17 mouse cellular contexts compared by ENCODE assay signal in the genomic region with DNA sequence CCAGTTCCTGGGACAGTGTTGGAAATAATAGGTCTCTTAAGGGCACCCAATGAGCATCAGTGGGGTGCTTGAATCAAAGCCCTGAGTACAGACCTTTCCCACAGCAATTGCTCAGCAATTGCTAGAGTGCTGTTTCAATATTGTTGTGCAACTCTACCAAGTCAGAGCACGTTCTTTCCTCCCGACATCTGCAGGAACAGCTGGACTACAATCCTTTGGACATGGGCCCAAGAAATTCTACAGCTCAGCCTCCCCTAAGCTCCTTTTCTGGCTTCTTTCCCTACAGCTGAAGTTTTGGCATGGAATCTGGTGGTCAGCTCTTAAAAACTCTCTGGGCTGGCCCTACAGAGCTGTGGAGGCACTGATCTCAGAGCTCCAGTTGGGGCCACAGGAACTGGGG. TPM values are rescaled to one million over a fixed set of nuclear protein-coding genes. Genes with fewer than 3 reads are reported as not detected.
DNase-seq lines count a peak whose midpoint lies in the region; ATAC-seq and TF ChIP-seq lines count a peak whose summit lies in the region.
"Had no signal": no experiment of that assay in that cellular context is flagged by ENCODE, and none has a peak within 500 bp of the region (broad histone marks: within the 10 kb centered on the region; RNA-seq: fewer than 3 reads in every experiment).

No protein-coding gene starts in this region.

- H3K79me2 ChIP-seq in C2C12 (ENCODE audit: control insufficient read depth, insufficient read depth): no peaks in the 10 kb centered on the region

- 85% methylated on average over 2 of the region's 2 CpGs for WGBS in hindbrain, embryonic 14.5 days
- WGBS in hindbrain, embryonic 11.5 days: 82% methylated on average over 2 of the region's 2 CpGs
- 22% methylated on average over 2 of the region's 2 CpGs for WGBS in lung, postnatal 0 days

- H3K79me3 ChIP-seq in C2C12 (ENCODE audit: low read depth): no peaks in the 10 kb centered on the region

- H3K27ac ChIP-seq in hindbrain, embryonic 14.5 days: no peak overlapping the region
- H3K27ac ChIP-seq in hindbrain, embryonic 11.5 days (ENCODE audit: low read depth, low read length): no peak overlapping the region
- no peak overlapping the region for H3K27ac ChIP-seq in lung, postnatal 0 days (ENCODE audit: low read length)
- H3K27ac ChIP-seq: layer of hippocampus, adult 2 months; midbrain, embryonic 12.5 days; neural tube, embryonic 15.5 days had no signal

- no peak overlapping the region for H3ac ChIP-seq in C2C12 (ENCODE audit: control insufficient read depth, insufficient read length, low read depth)

- TF ChIP-seq CTCF in C2C12 (IDR thresholded peaks at IDR 0.05; ENCODE audit: control insufficient read depth, insufficient read depth, insufficient read length): no peak
- no peak for TF ChIP-seq CTCF in lung, postnatal 0 days (IDR thresholded peaks at IDR 0.05)

- no peak for TF ChIP-seq EP300 in lung, postnatal 0 days (IDR thresholded peaks at IDR 0.05)

- no peak for ATAC-seq in hindbrain, embryonic 14.5 days (ENCODE audit: low FRiP score)
- ATAC-seq in hindbrain, embryonic 11.5 days (ENCODE audit: low FRiP score): no peak
- peak; percentile 53 for ATAC-seq in lung, postnatal 0 days
- ATAC-seq in megakaryocyte progenitor cell, adult 5-6 weeks (replicated peaks; ENCODE audit: poor library complexity): no peak
- ATAC-seq: CD4-positive, CD25-positive, alpha-beta regulatory T cell, adult 4 months; hindbrain, embryonic 16.5 days had no signal

- H3K4me1 ChIP-seq in hindbrain, embryonic 14.5 days (replicated peaks; ENCODE audit: control insufficient read depth, insufficient read depth, low read length): no peaks in the 10 kb centered on the region
- H3K4me1 ChIP-seq in hindbrain, embryonic 11.5 days (replicated peaks; ENCODE audit: control insufficient read depth, insufficient read depth, low read length): no peaks in the 10 kb centered on the region
- H3K4me1 ChIP-seq in lung, postnatal 0 days (ENCODE audit: insufficient read depth, low read depth, low read length): 0 out of 2 replicates have a peak, but pooled peaks cover 2% of the 10 kb centered on the region
- H3K4me1 ChIP-seq: midbrain, embryonic 12.5 days; neural tube, embryonic 15.5 days had no signal

- H3K9me3 ChIP-seq in hindbrain, embryonic 14.5 days (ENCODE audit: control insufficient read depth, low read length): no peaks in the 10 kb centered on the region
- H3K9me3 ChIP-seq in hindbrain, embryonic 11.5 days (ENCODE audit: control insufficient read depth, low read length): no peaks in the 10 kb centered on the region
- no peaks in the 10 kb centered on the region for H3K9me3 ChIP-seq in lung, postnatal 0 days (ENCODE audit: low read length)
- H3K9me3 ChIP-seq: midbrain, embryonic 12.5 days; neural tube, embryonic 15.5 days had no signal

- no peak overlapping the region for H3K9ac ChIP-seq in hindbrain, embryonic 14.5 days
- H3K9ac ChIP-seq in hindbrain, embryonic 11.5 days (ENCODE audit: low read depth, low read length): no peak overlapping the region
- H3K9ac ChIP-seq in lung, postnatal 0 days (replicated peaks; ENCODE audit: low read depth): no peak overlapping the region
- H3K9ac ChIP-seq: midbrain, embryonic 12.5 days; neural tube, embryonic 15.5 days had no signal

- H3K27me3 ChIP-seq in hindbrain, embryonic 14.5 days (ENCODE audit: control insufficient read depth, insufficient read depth, low read length): no peaks in the 10 kb centered on the region
- H3K27me3 ChIP-seq in hindbrain, embryonic 11.5 days (ENCODE audit: control insufficient read depth, insufficient read depth, low read length): no peaks in the 10 kb centered on the region
- no peaks in the 10 kb centered on the region for H3K27me3 ChIP-seq in C2C12 (ENCODE audit: control insufficient read depth, insufficient read depth, insufficient read length)
- no peaks in the 10 kb centered on the region for H3K27me3 ChIP-seq in lung, postnatal 0 days (replicated peaks; ENCODE audit: insufficient read depth, low read length)
- H3K27me3 ChIP-seq: midbrain, embryonic 12.5 days; neural tube, embryonic 15.5 days had no signal

- no peaks in the 10 kb centered on the region for H3K36me3 ChIP-seq in hindbrain, embryonic 14.5 days (replicated peaks; ENCODE audit: control insufficient read depth, insufficient read depth)
- H3K36me3 ChIP-seq in hindbrain, embryonic 11.5 days (ENCODE audit: control insufficient read depth, insufficient read depth, low read length): no peaks in the 10 kb centered on the region
- H3K36me3 ChIP-seq in C2C12 (ENCODE audit: control insufficient read depth, insufficient read depth): no peaks in the 10 kb centered on the region
- no peaks in the 10 kb centered on the region for H3K36me3 ChIP-seq in lung, postnatal 0 days (ENCODE audit: insufficient read depth, low read length)
- H3K36me3 ChIP-seq: midbrain, embryonic 12.5 days; neural tube, embryonic 15.5 days had no signal

- H3K4me3 ChIP-seq in hindbrain, embryonic 14.5 days (replicated peaks; ENCODE audit: low read length): no peak overlapping the region
- no peak overlapping the region for H3K4me3 ChIP-seq in hindbrain, embryonic 11.5 days (ENCODE audit: low read depth, low read length)
- no peak overlapping the region for H3K4me3 ChIP-seq in C2C12 (ENCODE audit: insufficient read depth, poor library complexity, severe bottlenecking)
- no peak overlapping the region for H3K4me3 ChIP-seq in lung, postnatal 0 days (ENCODE audit: low read depth, low read length)
- H3K4me3 ChIP-seq: erythroblast, embryonic 14.5 days; layer of hippocampus, adult 2 months; midbrain, embryonic 12.5 days; neural tube, embryonic 15.5 days had no signal

- DNase-seq in hindbrain, embryonic 14.5 days (ENCODE audit: low spot score): peak; percentile 27
- DNase-seq in hindbrain, embryonic 11.5 days (ENCODE audit: low spot score): no peak
- DNase-seq in gastrocnemius, postnatal 25 days: peak; percentile 24
- peak; percentile 84 for DNase-seq in lung, postnatal 0 days (ENCODE audit: low spot score)
- DNase-seq in cerebellum, adult 9-10 months: no peak
- DNase-seq in adrenal gland, postnatal 36 days: no peak
- DNase-seq: cerebellum, postnatal 36 days; liver had no signal

- no peak overlapping the region for H3K4me2 ChIP-seq in hindbrain, embryonic 14.5 days (replicated peaks)
- H3K4me2 ChIP-seq in hindbrain, embryonic 11.5 days (replicated peaks; ENCODE audit: low read depth, low read length): no peak overlapping the region
- no peak overlapping the region for H3K4me2 ChIP-seq in lung, postnatal 0 days (replicated peaks; ENCODE audit: low read depth, low read length)
- H3K4me2 ChIP-seq: midbrain, embryonic 12.5 days; neural tube, embryonic 15.5 days had no signal

TF ChIP-seq in C2C12, 6 proteins besides CTCF, POLR2A, EP300 and RAD21:
- TF ChIP-seq MYOD1 (IDR thresholded peaks at IDR 0.05; ENCODE audit: control insufficient read depth, insufficient read length, low read depth): peak; percentile 16
- TF ChIP-seq CEBPB (IDR thresholded peaks at IDR 0.05; ENCODE audit: low read depth): peak; percentile 74
- TF ChIP-seq MAX (IDR thresholded peaks at IDR 0.05): no peak

RNA-seq across cellular contexts. Expression of gene Serpina16, which starts 2.8 kb away (rescaled TPM):
- polyA plus RNA-seq in hindbrain, embryonic 14.5 days (2014; fragmentation: Nextera tagmentation; extraction: Ambion mirVana): not detected in 2 replicates
- polyA plus RNA-seq in hindbrain, embryonic 11.5 days (2014; fragmentation: Nextera tagmentation; extraction: Ambion mirVana): not detected in 2 replicates
- not detected for polyA plus RNA-seq in C2C12 (2012; fragmentation: generic; extraction: Trizol)
- not detected for total RNA-seq in gastrocnemius, postnatal 25 days (2021)
- not detected in 2 replicates for polyA plus RNA-seq in lung, postnatal 0 days (2015; fragmentation: Nextera tagmentation; extraction: Ambion mirVana)
- total RNA-seq in adrenal gland, postnatal 36 days (2021): not detected
- not detected in 2 replicates for total RNA-seq in megakaryocyte progenitor cell, adult 5-6 weeks (2015)
- total RNA-seq in megakaryocyte progenitor cell, adult 5-6 weeks (2017): not detected in 2 replicates
- total RNA-seq: layer of hippocampus, adult 2 months had no signal
- polyA plus RNA-seq: CD4-positive, CD25-positive, alpha-beta regulatory T cell, adult 4 months; erythroblast, embryonic 14.5 days; hindbrain, embryonic 16.5 days; midbrain, embryonic 12.5 days; urinary bladder, adult 2 months had no signal

RNA-seq across cellular contexts. Expression of gene Serpina6, which starts 16.2 kb away (rescaled TPM):
- not detected in 2 replicates for polyA plus RNA-seq in hindbrain, embryonic 14.5 days (2014; fragmentation: Nextera tagmentation; extraction: Ambion mirVana)
- polyA plus RNA-seq in hindbrain, embryonic 11.5 days (2014; fragmentation: Nextera tagmentation; extraction: Ambion mirVana): 0.42 TPM in 1 of 2 replicates, not detected in the other
- 0.06 TPM for polyA plus RNA-seq in C2C12 (2012; fragmentation: generic; extraction: Trizol)
- not detected for total RNA-seq in gastrocnemius, postnatal 25 days (2021)
- not detected in 2 replicates for polyA plus RNA-seq in lung, postnatal 0 days (2015; fragmentation: Nextera tagmentation; extraction: Ambion mirVana)
- 1 to 10 TPM in 1 of 2 experiments, under 1 TPM in 1; 0.63 to 3.9 TPM for total RNA-seq in adrenal gland, postnatal 36 days (2021)
- not detected in 2 replicates for total RNA-seq in megakaryocyte progenitor cell, adult 5-6 weeks (2015)
- not detected in 2 replicates for total RNA-seq in megakaryocyte progenitor cell, adult 5-6 weeks (2017)
- total RNA-seq: layer of hippocampus, adult 2 months had no signal
- polyA plus RNA-seq: CD4-positive, CD25-positive, alpha-beta regulatory T cell, adult 4 months; hindbrain, embryonic 16.5 days; midbrain, embryonic 12.5 days; urinary bladder, adult 2 months had no signal

RNA-seq across cellular contexts. Expression of gene Serpina1f, which starts 22.1 kb away (rescaled TPM):
- not detected in 2 replicates for polyA plus RNA-seq in hindbrain, embryonic 14.5 days (2014; fragmentation: Nextera tagmentation; extraction: Ambion mirVana)
- polyA plus RNA-seq in hindbrain, embryonic 11.5 days (2014; fragmentation: Nextera tagmentation; extraction: Ambion mirVana): not detected in 2 replicates
- not detected for polyA plus RNA-seq in C2C12 (2012; fragmentation: generic; extraction: Trizol)
- not detected for total RNA-seq in gastrocnemius, postnatal 25 days (2021)
- polyA plus RNA-seq in lung, postnatal 0 days (2015; fragmentation: Nextera tagmentation; extraction: Ambion mirVana): not detected in 2 replicates
- total RNA-seq in adrenal gland, postnatal 36 days (2021): not detected
- total RNA-seq in megakaryocyte progenitor cell, adult 5-6 weeks (2015): not detected in 2 replicates
- total RNA-seq in megakaryocyte progenitor cell, adult 5-6 weeks (2017): not detected in 2 replicates
- total RNA-seq: layer of hippocampus, adult 2 months had no signal
- polyA plus RNA-seq: CD4-positive, CD25-positive, alpha-beta regulatory T cell, adult 4 months; erythroblast, embryonic 14.5 days; hindbrain, embryonic 16.5 days; midbrain, embryonic 12.5 days; neural tube, embryonic 15.5 days; urinary bladder, adult 2 months had no signal

RNA-seq across cellular contexts. Expression of gene Serpina10, which starts 41.9 kb away (rescaled TPM):
- polyA plus RNA-seq in hindbrain, embryonic 14.5 days (2014; fragmentation: Nextera tagmentation; extraction: Ambion mirVana): 0.11 TPM in 1 of 2 replicates, not detected in the other
- 0.15 TPM in 1 of 2 replicates, not detected in the other for polyA plus RNA-seq in hindbrain, embryonic 11.5 days (2014; fragmentation: Nextera tagmentation; extraction: Ambion mirVana)
- not detected for polyA plus RNA-seq in C2C12 (2012; fragmentation: generic; extraction: Trizol)
- not detected for total RNA-seq in gastrocnemius, postnatal 25 days (2021)
- 0.20 and 0.62 TPM in 2 replicates for polyA plus RNA-seq in lung, postnatal 0 days (2015; fragmentation: Nextera tagmentation; extraction: Ambion mirVana)
- under 1 TPM; 0.36 to 0.46 TPM for total RNA-seq in adrenal gland, postnatal 36 days (2021)
- total RNA-seq in megakaryocyte progenitor cell, adult 5-6 weeks (2015): not detected in 2 replicates
- total RNA-seq in megakaryocyte progenitor cell, adult 5-6 weeks (2017): not detected in 2 replicates
- polyA plus RNA-seq: CD4-positive, CD25-positive, alpha-beta regulatory T cell, adult 4 months; erythroblast, embryonic 14.5 days; midbrain, embryonic 12.5 days; urinary bladder, adult 2 months had no signal

Comparison
In these comparisons a context has a peak if more than half of its experiments do, and no peak if none do; other contexts are left out.
1. DNase-seq: peak in hindbrain, embryonic 14.5 days (single experiment), gastrocnemius, postnatal 25 days (single experiment) and lung, postnatal 0 days (single experiment); none in hindbrain, embryonic 11.5 days (single experiment), cerebellum, adult 9-10 months (single experiment) and adrenal gland, postnatal 36 days (0 of 2).